Mouse (Mus musculus) limb, embryonic 14.5 days (tissue): ENCODE results near the gene 3110082J24Rik. TPM values are rescaled to one million over a fixed set of nuclear protein-coding genes. Genes with fewer than 3 reads are reported as not detected.

ENCODE experiments used
- ATAC-seq: fragments of 200-750 bp; cut with Nextera tagmentation; 2 replicates; pipeline ENCODE4 v1.8.0; 2017; ENCODE audit warnings: low read depth, moderate number of reproducible peaks, moderate TSS enrichment; ENCODE audit not compliant: low FRiP score
- DNase-seq: peaks from one replicate; pipeline ENCODE4 v3.0.0-alpha.2; 2015; ENCODE audit warnings: low spot score
- H3K27ac ChIP-seq: fragments of 300-500 bp; sonication (generic); replicated peaks from 2 replicates; pipeline ENCODE4 v1.5.1; 2014; ENCODE audit warnings: low read depth, mild to moderate bottlenecking, low read length, moderate library complexity, mixed read lengths
- H3K27me3 ChIP-seq: fragments of 300-500 bp; sonication (generic); 2 replicates; pipeline ENCODE4 v1.6.1; 2014; ENCODE audit warnings: low read length, mixed read lengths; ENCODE audit not compliant: control insufficient read depth, insufficient read depth
- H3K36me3 ChIP-seq: fragments of 300-500 bp; sonication (generic); 2 replicates; pipeline ENCODE4 v1.6.1; 2014; ENCODE audit warnings: mild to moderate bottlenecking, low read length, moderate library complexity, mixed read lengths; ENCODE audit not compliant: control insufficient read depth, insufficient read depth
- H3K4me1 ChIP-seq: fragments of 300-500 bp; sonication (generic); 2 replicates; pipeline ENCODE4 v1.6.1; 2014; ENCODE audit warnings: antibody characterized with exemption, low read length, mixed read lengths; ENCODE audit not compliant: control insufficient read depth, insufficient read depth
- H3K4me2 ChIP-seq: fragments of 300-500 bp; sonication (generic); replicated peaks from 2 replicates; pipeline ENCODE4 v1.6.1; 2014; ENCODE audit warnings: low read depth, mild to moderate bottlenecking, low read length, moderate library complexity; ENCODE audit not compliant: severe bottlenecking
- H3K4me3 ChIP-seq: fragments of 300-500 bp; sonication (generic); replicated peaks from 2 replicates; pipeline ENCODE4 v1.5.1; 2014; ENCODE audit warnings: low read length
- H3K9ac ChIP-seq: fragments of 300-500 bp; sonication (generic); 2 replicates; pipeline ENCODE4 v1.6.1; 2014; ENCODE audit warnings: mild to moderate bottlenecking, low read depth, low read length, moderate library complexity; ENCODE audit not compliant: severe bottlenecking
- H3K9me3 ChIP-seq: fragments of 300-500 bp; sonication (generic); 2 replicates; pipeline ENCODE4 v1.6.1; 2016; ENCODE audit warnings: low read length; ENCODE audit not compliant: control insufficient read depth
- POLR2A ChIP-seq: fragments of 200-500 bp; IDR thresholded peaks from 2 replicates; pipeline ENCODE4 v1.8.0; 2012; ENCODE audit warnings: inconsistent platforms, mild to moderate bottlenecking, moderate library complexity, borderline replicate concordance; ENCODE audit not compliant: insufficient read depth, insufficient read length; ENCODE audit errors: extremely low read depth
- WGBS: fragments of 180-500 bp; shearing (Covaris S2); extraction: QIAGEN DNeasy Blood & Tissue Kit; methylation state at CpG from one replicate; pipeline ENCODE4 v1.1.7; 2014; 5-methylcytosine and 5-hydroxymethylcytosine counted together
- polyA plus RNA-seq, 2 experiments: library from polyadenylated mRNA; depleted of rRNA in 1 of 2; stranded (reverse) in 1 of 2; unstranded in 1 of 2; fragments of >200 nt; fragmentation: Nextera tagmentation in 1 of 2; extraction: Ambion mirVana in 1 of 2; gene quantifications; 2 replicates each; pipeline versions ENCODE4 v1.2.1 to v1.2.3; 2012 to 2014

The 3110082J24Rik gene
- polyA plus RNA-seq, 2 experiments = not detected

GRCm38 (mm10) chr5:30108233-30108632 is 2.3 kb upstream of the 3110082J24Rik start:
- H3K9ac ChIP-seq = no peak overlapping the region
- H3K27ac ChIP-seq = no peak overlapping the region
- peaks cover 13% of the 10 kb centered on the region for H3K4me1 ChIP-seq
- H3K36me3 ChIP-seq = no peaks in the 10 kb centered on the region
- H3K27me3 ChIP-seq = peaks cover 74% of the 10 kb centered on the region
- no peak overlapping the region for H3K4me3 ChIP-seq
- DNase-seq = no peak
- ATAC-seq = no peak
- no peaks in the 10 kb centered on the region for H3K9me3 ChIP-seq
- H3K4me2 ChIP-seq = no peak overlapping the region
- TF ChIP-seq POLR2A = no peak
- WGBS = 77% methylated on average over 6 of the region's 6 CpGs

GRCm38 (mm10) chr5:30107611-30108041 is 1.7 kb upstream of the 3110082J24Rik start:
- Histone ChIP-seq H3K9me3 (no peaks in the 10 kb centered on the region), H3K27ac (no peak overlapping the region), H3K36me3 (no peaks in the 10 kb centered on the region), H3K4me1 (peaks cover 13% of the 10 kb centered on the region), H3K27me3 (peaks cover 71% of the 10 kb centered on the region), H3K4me2 (no peak overlapping the region), H3K4me3 (no peak overlapping the region), H3K9ac (no peak overlapping the region)
- DNase-seq = no peak
- ATAC-seq = no peak
- TF ChIP-seq POLR2A = no peak
- WGBS = 8% methylated on average over 5 of the region's 5 CpGs

GRCm38 (mm10) chr5:30107186-30107585 is 1.3 kb upstream of the 3110082J24Rik start:
- Histone ChIP-seq H3K36me3 (no peaks in the 10 kb centered on the region), H3K4me2 (no peak overlapping the region), H3K9me3 (no peaks in the 10 kb centered on the region), H3K4me3 (no peak overlapping the region), H3K27me3 (peaks cover 67% of the 10 kb centered on the region), H3K27ac (no peak overlapping the region), H3K4me1 (peaks cover 13% of the 10 kb centered on the region), H3K9ac (no peak overlapping the region)
- no peak for DNase-seq
- no peak for TF ChIP-seq POLR2A
- 10% methylated on average over 7 of the region's 7 CpGs for WGBS
- ATAC-seq = no peak

GRCm38 (mm10) chr5:30106756-30107155 is 870 bp upstream of the 3110082J24Rik start:
- no peak overlapping the region for H3K4me3 ChIP-seq
- H3K4me1 ChIP-seq = peaks cover 13% of the 10 kb centered on the region
- ATAC-seq = no peak

DNA sequence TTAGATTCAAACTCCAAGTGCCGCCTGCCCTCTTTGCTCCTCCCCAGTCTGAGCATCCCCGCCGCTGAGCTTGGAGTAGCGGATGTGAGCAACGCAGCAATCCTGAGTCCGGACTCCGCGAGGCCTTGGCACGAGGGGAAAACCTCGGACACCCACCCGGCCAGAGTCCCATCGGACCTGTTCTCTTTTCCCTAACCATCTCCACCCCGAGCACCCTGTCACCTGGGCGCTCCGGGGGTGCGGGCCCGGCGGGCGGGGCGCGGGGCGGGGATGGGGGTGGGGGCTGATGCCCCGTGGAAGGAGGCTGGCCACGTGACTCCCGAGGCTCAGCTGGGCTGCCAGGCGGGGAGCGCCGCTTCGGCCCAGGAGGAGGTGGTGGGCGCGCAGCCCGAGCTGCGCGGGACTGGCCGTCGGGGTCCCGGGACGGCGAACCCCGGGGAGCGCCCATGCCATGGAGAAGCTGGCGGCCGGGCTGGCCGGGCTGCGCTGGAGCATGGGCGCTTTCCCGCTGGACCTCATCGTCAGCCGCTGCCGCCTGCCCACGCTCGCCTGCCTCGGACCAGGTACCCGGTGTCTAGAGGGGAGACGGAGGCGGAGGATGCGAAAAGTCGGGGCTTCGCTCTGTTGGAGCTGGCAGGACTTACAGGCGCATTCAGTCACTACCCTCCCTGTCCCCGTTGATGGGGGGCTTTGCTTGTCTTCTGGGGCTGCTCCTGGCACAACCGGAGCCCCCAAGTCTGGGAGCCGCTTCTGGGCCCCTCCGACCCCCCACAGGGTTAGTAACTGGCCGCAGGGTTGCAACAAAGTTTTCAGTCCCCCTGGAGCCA is 832 bp downstream of the 3110082J24Rik start, which contains the start of gene Garem2:
Garem2 (plus strand) TSS at position 321 of the 827 bp plus-strand sequence.
- Histone ChIP-seq H3K9me3 (no peaks in the 10 kb centered on the region; the same call in 1 of the 2 replicates), H3K9ac (peak within 1 kb of the TSS; percentile 55), H3K27me3 (peaks cover 52% of the 10 kb centered on the region), H3K36me3 (no peaks in the 10 kb centered on the region), H3K4me1 (peaks cover 6% of the 10 kb centered on the region; the same call in 1 of the 2 replicates), H3K4me2 (peak within 1 kb of the TSS; percentile 94), H3K27ac (no peak within 1 kb of the TSS), H3K4me3 (peak within 1 kb of the TSS; percentile 52)
- no peak for TF ChIP-seq POLR2A
- DNase-seq (peak; percentile 47), ATAC-seq (peak; percentile 74)
- WGBS = 3% methylated on average over 57 of the region's 65 CpGs

More at GRCm38 (mm10) chr5:30106756-30107155, 870 bp upstream of the 3110082J24Rik start:
- TF ChIP-seq POLR2A = no peak
- no peak for DNase-seq
- Histone ChIP-seq H3K36me3 (no peaks in the 10 kb centered on the region), H3K27ac (no peak overlapping the region), H3K9ac (no peak overlapping the region), H3K9me3 (no peaks in the 10 kb centered on the region), H3K4me2 (no peak overlapping the region), H3K27me3 (peaks cover 63% of the 10 kb centered on the region)
- WGBS = 20% methylated on average over 2 of the region's 2 CpGs
